Mouse (Mus musculus) heart, embryonic 12.5 days (tissue): Measurements from ENCODE around the gene Pnldc1. TPM values are rescaled to one million over a fixed set of nuclear protein-coding genes. Genes with fewer than 3 reads are reported as not detected.
"Not testable (repeated sequence)": the region's sequence is repeated elsewhere in the genome, so short reads cannot be mapped to it uniquely, and the experiment has no call there.

ENCODE experiments used
- ATAC-seq: fragments of 200-750 bp; cut with Nextera tagmentation; 2 replicates; pipeline ENCODE4 v1.8.0; 2017; ENCODE audit warnings: moderate TSS enrichment, moderate library complexity; ENCODE audit not compliant: insufficient number of reproducible peaks, low FRiP score
- H3K27ac ChIP-seq: fragments of 300-500 bp; sonication (generic); 2 replicates; pipeline ENCODE4 v1.5.1; 2016; ENCODE audit warnings: mild to moderate bottlenecking, moderate library complexity; ENCODE audit not compliant: poor library complexity, severe bottlenecking
- H3K27me3 ChIP-seq: fragments of 300-500 bp; sonication (generic); replicated peaks from 2 replicates; pipeline ENCODE4 v1.6.1; 2016; ENCODE audit warnings: mild to moderate bottlenecking, moderate library complexity
- H3K36me3 ChIP-seq: fragments of 300-500 bp; sonication (generic); 2 replicates; pipeline ENCODE4 v1.6.1; 2016; ENCODE audit warnings: mild to moderate bottlenecking, moderate library complexity
- H3K4me1 ChIP-seq: fragments of 300-500 bp; sonication (generic); replicated peaks from 2 replicates; pipeline ENCODE4 v1.6.1; 2016; ENCODE audit warnings: mild to moderate bottlenecking
- H3K4me2 ChIP-seq: fragments of 300-500 bp; sonication (generic); 2 replicates; pipeline ENCODE4 v1.6.1; 2016; ENCODE audit warnings: mild to moderate bottlenecking, moderate library complexity
- H3K4me3 ChIP-seq: fragments of 300-500 bp; sonication (generic); 2 replicates; pipeline ENCODE4 v1.5.1; 2016; ENCODE audit warnings: mild to moderate bottlenecking
- H3K9ac ChIP-seq: fragments of 300-500 bp; sonication (generic); 2 replicates; pipeline ENCODE4 v1.6.1; 2016; ENCODE audit warnings: mild to moderate bottlenecking, moderate library complexity
- H3K9me3 ChIP-seq: fragments of 300-500 bp; sonication (generic); replicated peaks from 2 replicates; pipeline ENCODE4 v1.6.1; 2016; ENCODE audit warnings: mild to moderate bottlenecking, moderate library complexity
- WGBS: fragments of 180-500 bp; shearing (Covaris S2); methylation state at CpG from one replicate; pipeline ENCODE4 v1.1.7; 2016; 5-methylcytosine and 5-hydroxymethylcytosine counted together
- polyA plus RNA-seq: library from polyadenylated mRNA; unstranded; fragments of >200 nt; fragmentation: Nextera tagmentation; extraction: Ambion mirVana; gene quantifications from 2 replicates; pipeline ENCODE4 v1.2.1, GENCODE M21; 2016

Gene Pnldc1
- 0.51 and 1.1 TPM in 2 replicates for polyA plus RNA-seq

DNA sequence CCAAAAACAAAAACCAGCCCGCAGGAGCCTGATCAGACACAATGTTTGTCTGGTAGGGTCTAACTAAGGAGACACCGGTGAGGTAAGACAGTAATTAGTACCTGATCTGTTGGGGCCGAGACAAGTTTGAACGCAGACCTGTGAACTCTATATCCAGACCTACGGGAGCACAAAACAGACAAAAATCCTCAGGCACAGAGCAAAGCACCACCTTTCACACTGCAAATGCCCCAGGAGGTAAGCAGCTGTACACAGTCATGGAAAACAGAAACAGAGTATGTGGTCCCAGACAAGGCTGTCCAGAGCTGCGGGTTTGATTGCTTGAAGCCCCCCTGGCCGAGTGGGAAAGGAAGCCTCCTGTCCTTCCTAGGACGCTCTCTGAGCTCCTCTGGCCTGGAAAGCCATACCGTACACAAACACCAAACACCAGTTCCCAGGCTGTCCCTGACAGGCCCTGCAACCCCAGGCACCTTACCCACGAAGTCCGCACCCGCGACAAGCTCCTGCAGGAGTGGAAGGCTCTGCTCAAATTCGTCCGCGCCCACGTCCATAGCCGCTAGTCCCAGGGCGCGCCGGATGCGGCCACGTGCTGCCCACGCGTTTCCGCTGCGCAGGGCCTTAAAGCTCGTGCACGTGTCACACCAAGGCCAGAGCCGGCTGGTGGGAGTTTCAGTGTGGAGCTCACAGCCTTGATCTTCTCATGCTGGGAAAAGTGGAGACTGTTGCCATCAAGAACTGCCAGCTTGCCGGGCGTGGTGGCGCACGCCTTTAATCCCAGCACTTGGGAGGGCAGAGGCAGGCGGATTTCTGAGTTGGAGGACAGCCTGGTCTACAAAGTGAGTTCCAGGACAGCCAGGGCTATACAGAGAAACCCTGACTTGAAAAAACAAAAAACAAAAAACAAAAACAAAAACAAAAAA is at the start of gene Pnldc1:
Gene Pnldc1, minus strand, starts transcription at position 870 of the 920 bp plus-strand sequence.
- ATAC-seq: no peak
- no peak within 1 kb of the TSS for H3K27ac ChIP-seq
- no peaks in the 10 kb centered on the region for H3K9me3 ChIP-seq
- no peaks in the 10 kb centered on the region for H3K4me1 ChIP-seq
- no peaks in the 10 kb centered on the region for H3K27me3 ChIP-seq
- peaks cover 54% of the 10 kb centered on the region for H3K36me3 ChIP-seq
- no peak within 1 kb of the TSS for H3K4me2 ChIP-seq
- WGBS: 69% methylated on average over 35 of the region's 35 CpGs
- no peak within 1 kb of the TSS for H3K9ac ChIP-seq
- H3K4me3 ChIP-seq: no peak within 1 kb of the TSS

DNA sequence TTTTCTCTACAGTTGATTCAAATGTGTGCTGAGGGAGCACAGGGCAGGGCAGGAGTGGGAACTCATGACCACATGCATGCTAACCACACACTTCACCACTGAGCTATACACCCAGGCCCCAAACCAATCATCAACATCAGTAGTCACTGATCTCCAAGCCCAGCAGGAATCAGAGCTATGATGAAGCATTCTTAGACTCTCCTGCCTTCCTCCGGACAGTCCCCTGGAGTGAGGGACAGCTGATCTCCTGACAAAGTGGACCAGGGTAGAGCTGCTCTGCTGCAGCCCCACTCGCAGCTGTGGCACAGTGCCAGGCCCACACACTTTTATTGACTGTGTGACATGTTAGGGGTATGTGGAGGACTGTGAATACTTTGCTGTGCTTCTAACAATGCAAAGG is 49.3 kb upstream of the Pnldc1 start:
- Histone ChIP-seq H3K4me2 (0 out of 2 replicates have a peak overlapping the region, but pooled peaks have one; percentile 16), H3K36me3 (peaks cover 15% of the 10 kb centered on the region; the same call in 1 of the 2 replicates)
- not testable (repeated sequence) for H3K27me3 ChIP-seq, H3K27ac ChIP-seq, H3K9me3 ChIP-seq, H3K4me3 ChIP-seq, ATAC-seq, H3K9ac ChIP-seq, H3K4me1 ChIP-seq
- WGBS: 75% methylated on average over 1 of the region's 2 CpGs

DNA sequence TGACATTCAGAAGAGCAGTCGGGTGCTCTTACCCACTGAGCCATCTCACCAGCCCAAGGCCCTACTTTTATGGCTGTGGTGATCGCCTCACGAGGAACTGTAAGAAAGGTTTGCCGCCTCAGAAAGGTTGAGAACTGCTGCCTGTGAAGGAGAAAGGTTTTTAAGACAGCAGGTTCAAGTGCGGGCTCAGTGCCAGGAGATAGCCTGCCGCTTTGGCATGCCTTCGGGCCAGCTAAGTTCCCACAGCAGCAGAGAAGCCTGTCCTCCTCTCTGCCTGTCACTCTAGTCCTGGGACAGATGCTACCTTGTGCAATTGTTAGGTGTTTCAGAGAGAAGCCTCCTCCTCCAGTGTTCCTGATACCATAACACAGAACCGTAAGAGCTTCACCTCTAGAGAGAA is 46.6 kb upstream of the Pnldc1 start:
- no peak overlapping the region for H3K4me3 ChIP-seq
- peaks cover 5% of the 10 kb centered on the region; the same call in 1 of the 2 replicates for H3K4me1 ChIP-seq
- H3K4me2 ChIP-seq: no peak overlapping the region
- peaks cover 30% of the 10 kb centered on the region for H3K36me3 ChIP-seq
- no peaks in the 10 kb centered on the region for H3K27me3 ChIP-seq
- H3K27ac ChIP-seq: no peak overlapping the region
- no peaks in the 10 kb centered on the region for H3K9me3 ChIP-seq
- WGBS: 86% methylated on average over 8 of the region's 8 CpGs
- no peak overlapping the region for H3K9ac ChIP-seq
- no peak for ATAC-seq

DNA sequence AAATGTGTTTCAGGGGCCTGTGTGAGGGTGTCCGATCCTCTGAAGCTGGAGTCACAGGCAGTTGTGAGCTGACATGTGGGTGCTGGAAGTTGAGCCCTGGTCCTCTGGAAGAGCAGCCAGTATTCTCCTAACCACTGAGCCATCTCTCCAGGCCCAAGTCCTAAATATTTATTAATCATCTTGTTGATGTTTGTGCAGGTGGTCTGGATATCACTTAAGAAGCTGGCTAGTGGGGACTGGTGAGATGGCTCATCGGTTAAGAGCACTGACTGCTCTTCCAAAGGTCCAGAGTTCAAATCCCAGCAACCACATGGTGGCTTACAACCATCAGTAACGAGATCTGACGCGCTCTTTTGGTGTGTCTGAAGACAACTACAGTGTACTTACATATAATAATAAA is 39.6 kb upstream of the Pnldc1 start:
- peaks cover 62% of the 10 kb centered on the region for H3K36me3 ChIP-seq
- no peak overlapping the region for H3K4me2 ChIP-seq
- no peaks in the 10 kb centered on the region for H3K27me3 ChIP-seq
- no peak overlapping the region for H3K9ac ChIP-seq
- no peak for ATAC-seq
- WGBS: 95% methylated on average over 5 of the region's 5 CpGs
- H3K4me1 ChIP-seq: no peaks in the 10 kb centered on the region
- no peak overlapping the region for H3K27ac ChIP-seq
- H3K9me3 ChIP-seq: no peaks in the 10 kb centered on the region
- no peak overlapping the region for H3K4me3 ChIP-seq

DNA sequence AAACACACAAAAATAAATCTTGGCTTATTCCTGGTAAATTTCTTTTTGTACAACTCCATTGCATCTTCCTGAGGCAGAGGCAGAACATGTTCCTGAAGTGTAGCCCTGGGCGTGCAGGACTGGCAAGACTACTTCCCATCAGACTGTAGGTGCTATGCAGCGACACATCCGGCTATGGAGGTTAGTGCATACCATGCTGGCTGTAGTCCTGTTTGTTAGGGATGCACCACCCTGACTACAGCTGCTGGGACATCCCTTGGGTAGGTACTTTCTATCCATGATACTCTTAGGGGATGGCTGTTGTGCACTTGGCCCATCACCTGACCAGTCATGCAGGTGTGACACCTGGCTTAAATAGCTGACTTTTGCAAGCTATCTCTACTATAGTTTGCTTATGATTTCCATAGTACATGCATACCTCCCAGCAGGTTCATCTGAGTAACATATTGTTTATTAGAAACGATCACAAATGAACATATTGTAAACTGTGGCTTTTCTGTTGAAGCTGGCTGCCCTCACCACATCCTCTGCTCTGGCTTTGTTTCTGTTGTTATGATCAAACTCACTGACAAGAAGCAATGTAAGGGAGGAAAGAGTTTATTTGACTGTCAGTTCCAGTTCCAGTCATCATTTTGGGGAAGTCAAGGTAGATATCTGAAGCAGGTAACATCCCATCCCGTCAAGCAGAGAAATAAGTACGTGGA is 32.6 kb upstream of the Pnldc1 start:
- no peak overlapping the region for H3K27ac ChIP-seq
- no peaks in the 10 kb centered on the region for H3K9me3 ChIP-seq
- WGBS: 89% methylated on average over 6 of the region's 6 CpGs
- peaks cover 11% of the 10 kb centered on the region for H3K4me1 ChIP-seq
- no peak overlapping the region for H3K9ac ChIP-seq
- H3K27me3 ChIP-seq: no peaks in the 10 kb centered on the region; the same call in 1 of the 2 replicates
- H3K36me3 ChIP-seq: peaks cover 38% of the 10 kb centered on the region
- no peak overlapping the region for H3K4me2 ChIP-seq
- no peak overlapping the region for H3K4me3 ChIP-seq
- ATAC-seq: no peak

DNA sequence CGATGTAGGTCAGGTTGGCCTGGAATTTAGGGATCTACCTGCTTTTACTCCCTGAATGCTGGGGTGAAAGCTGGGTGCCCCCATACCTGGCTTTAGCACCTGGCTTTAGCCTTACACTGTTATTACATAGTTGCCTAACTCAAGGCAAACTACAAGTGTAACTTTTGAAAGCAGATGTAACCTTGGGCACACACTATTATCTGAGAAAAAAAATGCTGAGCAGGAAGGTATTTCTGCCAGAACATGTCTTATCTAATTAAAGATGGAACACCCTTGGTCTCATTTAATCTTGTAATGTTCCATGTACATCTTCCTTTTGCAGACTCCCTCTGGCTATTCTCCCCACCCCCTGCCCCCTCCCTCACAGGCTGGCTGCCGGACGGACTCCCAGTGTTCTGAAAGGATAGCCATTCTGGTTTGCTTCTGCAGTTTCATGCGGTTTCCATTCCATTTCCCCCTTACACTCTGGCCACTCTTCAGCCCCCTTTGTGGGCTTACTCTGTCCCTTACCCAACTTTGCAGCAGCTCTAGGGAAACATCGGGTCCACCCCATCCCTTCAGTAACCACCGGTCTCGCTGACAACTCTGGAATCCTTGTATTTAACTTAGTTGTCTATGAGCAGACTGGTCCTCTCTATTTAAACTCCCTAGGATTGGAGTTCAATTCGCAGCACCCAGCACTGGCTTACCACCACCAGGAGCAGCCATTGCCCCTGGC is 31.7 kb upstream of the Pnldc1 start:
- Histone ChIP-seq H3K27me3 (no peaks in the 10 kb centered on the region; the same call in 1 of the 2 replicates), H3K4me3 (no peak overlapping the region), H3K27ac (no peak overlapping the region), H3K9ac (no peak overlapping the region), H3K4me1 (peaks cover 11% of the 10 kb centered on the region), H3K4me2 (no peak overlapping the region), H3K36me3 (peaks cover 35% of the 10 kb centered on the region), H3K9me3 (no peaks in the 10 kb centered on the region)
- WGBS: 71% methylated on average over 8 of the region's 8 CpGs
- ATAC-seq: no peak

DNA sequence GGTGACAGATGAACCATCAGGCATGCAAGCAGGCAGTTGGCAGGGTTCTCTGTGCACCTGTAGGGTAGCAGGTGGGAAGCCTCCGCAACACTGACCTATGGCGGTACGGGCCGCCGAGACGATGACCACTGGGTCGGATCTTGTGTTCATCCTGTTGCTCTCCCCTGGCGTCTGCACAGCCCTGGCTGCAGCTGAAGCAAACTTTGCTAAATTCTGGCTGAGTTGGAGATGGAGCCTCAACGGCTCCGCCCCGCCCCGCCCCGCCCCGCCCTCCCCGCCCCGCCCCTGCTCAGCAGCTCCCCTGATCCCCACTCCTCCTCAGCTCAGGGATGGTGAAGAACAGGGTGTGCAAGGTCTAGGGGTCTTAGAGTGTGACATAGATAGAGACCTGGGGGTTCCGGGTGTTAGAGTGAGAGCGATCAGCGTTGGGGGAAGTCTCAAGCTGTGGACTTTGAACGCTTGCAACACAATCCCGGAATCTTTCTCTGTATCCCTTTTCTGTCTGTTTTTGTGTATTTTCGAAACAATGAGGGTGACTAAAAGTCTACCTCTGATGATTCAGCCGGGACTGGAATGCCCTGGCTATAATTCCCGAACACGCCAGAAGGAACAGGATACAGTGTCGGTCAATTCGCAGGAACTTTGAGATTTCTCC is 30.2 kb upstream of the Pnldc1 start, which contains the start of gene Acat3:
Gene Acat3, minus strand, starts transcription at position 450 of the 655 bp plus-strand sequence.
- Histone ChIP-seq H3K9ac (peak within 1 kb of the TSS; percentile 65), H3K9me3 (no peaks in the 10 kb centered on the region), H3K27me3 (no peaks in the 10 kb centered on the region; the same call in 1 of the 2 replicates), H3K4me3 (peak within 1 kb of the TSS; percentile 42), H3K4me1 (peaks cover 11% of the 10 kb centered on the region), H3K27ac (no peak within 1 kb of the TSS), H3K36me3 (peaks cover 25% of the 10 kb centered on the region), H3K4me2 (peak within 1 kb of the TSS; percentile 84)
- ATAC-seq: peak; percentile 67
- WGBS: 15% methylated on average over 25 of the region's 27 CpGs

DNA sequence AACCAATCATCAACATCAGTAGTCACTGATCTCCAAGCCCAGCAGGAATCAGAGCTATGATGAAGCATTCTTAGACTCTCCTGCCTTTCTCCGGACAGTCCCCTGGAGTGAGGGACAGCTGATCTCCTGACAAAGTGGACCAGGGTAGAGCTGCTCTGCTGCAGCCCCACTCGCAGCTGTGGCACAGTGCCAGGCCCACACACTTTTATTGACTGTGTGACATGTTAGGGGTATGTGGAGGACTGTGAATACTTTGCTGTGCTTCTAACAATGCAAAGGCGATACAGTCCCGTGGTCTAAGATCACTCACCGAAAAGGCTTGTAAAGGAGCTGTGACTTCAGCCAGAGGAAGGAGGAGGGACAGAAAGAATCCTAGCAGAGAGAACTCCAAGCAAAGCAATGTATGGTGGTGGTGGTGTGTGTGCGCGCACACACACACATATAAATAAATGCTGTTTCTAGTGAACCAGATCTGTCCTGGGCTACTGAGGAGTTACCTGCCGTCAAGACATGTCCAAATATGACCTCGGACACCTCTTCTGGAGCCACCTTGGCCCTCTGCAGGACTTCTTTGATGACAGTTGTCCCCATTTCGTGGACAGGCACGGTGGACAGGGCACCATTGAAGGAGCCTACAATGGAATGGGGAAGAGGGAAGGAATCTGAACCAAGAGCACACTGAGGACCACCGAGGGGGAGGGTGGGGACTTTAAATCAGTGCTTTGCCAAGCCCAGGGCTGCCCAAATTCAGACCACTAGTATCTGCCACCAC is 29.5 kb upstream of the Pnldc1 start:
- H3K9me3 ChIP-seq, H3K27me3 ChIP-seq, H3K27ac ChIP-seq: not testable (repeated sequence)
- WGBS: 53% methylated on average over 3 of the region's 12 CpGs
- Histone ChIP-seq H3K4me2 (peak overlapping the region; percentile 84), H3K9ac (peak overlapping the region; percentile 65), H3K4me1 (peaks cover 11% of the 10 kb centered on the region), H3K4me3 (peak overlapping the region; percentile 42), H3K36me3 (peaks cover 19% of the 10 kb centered on the region)
- ATAC-seq: 0 out of 2 replicates have a peak, but pooled peaks have one; percentile 15

DNA sequence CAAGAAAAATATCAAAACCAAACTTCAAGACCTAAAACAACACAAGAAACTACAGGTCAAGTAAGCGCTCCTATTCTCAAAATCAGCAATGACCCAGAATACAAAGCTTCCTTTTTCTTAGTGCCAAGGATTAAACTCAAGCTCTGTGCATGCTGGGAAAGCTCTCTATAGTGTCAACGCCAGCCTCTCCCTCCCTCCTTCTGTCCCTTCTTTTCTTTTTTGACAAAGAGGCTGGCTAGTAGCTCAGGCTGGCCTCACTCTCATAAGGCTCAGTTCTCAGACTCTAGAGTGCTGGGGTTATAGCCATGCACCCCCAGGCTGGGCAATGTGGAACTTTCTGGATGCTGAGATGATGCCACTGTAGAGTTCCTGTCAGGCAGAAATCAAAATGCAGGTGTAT is 28.0 kb upstream of the Pnldc1 start:
- Histone ChIP-seq H3K36me3 (peaks cover 8% of the 10 kb centered on the region), H3K9me3 (no peaks in the 10 kb centered on the region), H3K9ac (no peak overlapping the region), H3K27ac (no peak overlapping the region), H3K27me3 (no peaks in the 10 kb centered on the region; the same call in 1 of the 2 replicates), H3K4me2 (no peak overlapping the region), H3K4me3 (no peak overlapping the region), H3K4me1 (peaks cover 11% of the 10 kb centered on the region)
- no peak for ATAC-seq
- 58% methylated on average over 2 of the region's 2 CpGs for WGBS
